Mouse (Mus musculus): ENCODE measurements around the gene Polh.

GRCm38 (mm10) chr17:46206676-46207075, 4.2 kb upstream of the Polh start:
- TF ChIP-seq CTCF (IDR thresholded peaks at IDR 0.05; ENCODE audit: low read depth) (no peak), EP300 (optimal IDR thresholded peaks at IDR 0.05) (no peak)
